Comparison of ENCODE assay signal across 9 mouse cellular contexts in genomic region chr4:149607591-149608308, GRCm38 (mm10). TPM values are rescaled to one million over a fixed set of nuclear protein-coding genes. Genes with fewer than 3 reads are reported as not detected.
DNase-seq lines count a peak whose midpoint lies in the region; ATAC-seq and TF ChIP-seq lines count a peak whose summit lies in the region.
"Had no signal": no experiment of that assay in that cellular context is flagged by ENCODE, and none has a peak within 500 bp of the region (broad histone marks: within the 10 kb centered on the region; RNA-seq: fewer than 3 reads in every experiment).

No protein-coding gene starts in this region.

- no peak for TF ChIP-seq CTCF in heart, adult 2 months (IDR thresholded peaks at IDR 0.05)

- peak; percentile 43; the same call in 1 of the 2 replicates for ATAC-seq in heart, embryonic 12.5 days (ENCODE audit: insufficient number of reproducible peaks, low FRiP score)
- peak; percentile 76 for ATAC-seq in megakaryocyte-erythroid progenitor cell, adult 5-6 weeks (replicated peaks; ENCODE audit: low FRiP score, low TSS enrichment, poor library complexity, severe bottlenecking)
- no peak for ATAC-seq in frontal cortex, adult (ENCODE audit: low TSS enrichment)

- no peak for TF ChIP-seq POLR2A in heart, adult 2 months (IDR thresholded peaks at IDR 0.05; ENCODE audit: insufficient read depth, low read depth, low read length)

- in situ Hi-C loops in ES-E14 (cut with MboI; ENCODE audit: low sequenced_read_pairs in 2 of 2, unreplicated experiment in 2 of 2), result no loop called here

- H3K4me1 ChIP-seq in heart, embryonic 12.5 days (replicated peaks), result peaks cover 27% of the 10 kb centered on the region
- peaks cover 6% of the 10 kb centered on the region for H3K4me1 ChIP-seq in heart, adult 2 months (ENCODE audit: control insufficient read depth, insufficient read depth, low read length)
- peaks cover 6 to 27% of the 10 kb centered on the region in 2 experiments for H3K4me1 ChIP-seq in ES-E14 (ENCODE audit: control insufficient read depth in 2 of 2, insufficient read depth in 2 of 2, low read length in 2 of 2, poor library complexity in 1 of 2)

- H3K27ac ChIP-seq in heart, embryonic 12.5 days (ENCODE audit: poor library complexity, severe bottlenecking), result no peak overlapping the region
- H3K27ac ChIP-seq in heart, adult 2 months, result no peak overlapping the region
- H3K27ac ChIP-seq in ES-E14 (ENCODE audit: insufficient read depth, low read depth, low read length, poor library complexity, severe bottlenecking), result peak overlapping the region; percentile 59

- H3K9me3 ChIP-seq in heart, embryonic 12.5 days (replicated peaks), result peaks cover 3% of the 10 kb centered on the region; the same call in 1 of the 2 replicates
- no peaks in the 10 kb centered on the region for H3K9me3 ChIP-seq in ES-E14 (ENCODE audit: control insufficient read depth, insufficient read depth, low read depth, low read length)

- intact Hi-C loops in heart, adult 2 months (cut with DNase I), result no loop called here
- intact Hi-C loops in heart, postnatal 14 days (cut with DNase I), result loop anchor here (2.0 to 5.0 kb wide), 2 partner anchors 17 to 120 kb away; partner anchors contain the start of genes Lzic and Nmnat1

- WGBS in heart, embryonic 12.5 days, result 38% methylated on average over 20 of the region's 20 CpGs
- WGBS in heart, adult 2 months, result 59% methylated on average over 20 of the region's 20 CpGs

- H3K36me3 ChIP-seq in heart, embryonic 12.5 days, result no peaks in the 10 kb centered on the region
- H3K36me3 ChIP-seq in heart, adult 2 months (ENCODE audit: control insufficient read depth, insufficient read depth, low read length), result no peaks in the 10 kb centered on the region
- H3K36me3 ChIP-seq in ES-E14 (ENCODE audit: control insufficient read depth, insufficient read depth, low read length, poor library complexity, severe bottlenecking), result no peaks in the 10 kb centered on the region

- H3K4me3 ChIP-seq in heart, embryonic 12.5 days, result no peak overlapping the region
- H3K4me3 ChIP-seq in heart, adult 2 months, result no peak overlapping the region
- H3K4me3 ChIP-seq in ES-E14 (ENCODE audit: insufficient read depth in 1 of 2, low read depth in 1 of 2, low read length in 2 of 2, poor library complexity in 1 of 2, severe bottlenecking in 1 of 2), result peak overlapping the region; percentile 36 to 53

- H3K27me3 ChIP-seq in heart, embryonic 12.5 days (replicated peaks), result peaks cover 12% of the 10 kb centered on the region; the same call in 1 of the 2 replicates
- H3K27me3 ChIP-seq in heart, adult 2 months (ENCODE audit: control insufficient read depth, insufficient read depth, low read length), result no peaks in the 10 kb centered on the region

- no peak overlapping the region for H3K9ac ChIP-seq in heart, embryonic 12.5 days
- no peak overlapping the region for H3K9ac ChIP-seq in heart, adult 2 months (ENCODE audit: low read depth, low read length)
- peak overlapping the region; percentile 49 for H3K9ac ChIP-seq in ES-E14 (ENCODE audit: insufficient read depth, low read depth, low read length, poor library complexity, severe bottlenecking)

- DNase-seq in heart, adult 2 months, result no peak
- DNase-seq in ES-E14 (ENCODE audit: low read depth, low spot score), result no peak
- peak; percentile 29 to 57 for DNase-seq in heart, postnatal 14 days
- no peak for DNase-seq in layer of hippocampus, adult 9-10 months (ENCODE audit: low spot score)
- DNase-seq in left cerebral cortex, adult 18-20 months (ENCODE audit: low spot score in 2 of 2), result no peak
- DNase-seq: liver had no signal

- no peak overlapping the region for H3K4me2 ChIP-seq in heart, embryonic 12.5 days

- no peak for TF ChIP-seq EP300 in heart, adult 2 months (IDR thresholded peaks at IDR 0.05; ENCODE audit: insufficient read depth, low read depth, low read length)

- peaks cover 4% of the 10 kb centered on the region; the same call in 1 of the 2 replicates for H3K79me2 ChIP-seq in heart, adult 2 months (replicated peaks; ENCODE audit: control insufficient read depth, insufficient read depth, low read length)

TF ChIP-seq in ES-E14, 5 proteins besides CTCF, POLR2A, EP300 and RAD21:
- TF ChIP-seq ZC3H11A (IDR thresholded peaks at IDR 0.05; ENCODE audit: borderline replicate concordance, low read depth, low read length) (no peak), CHD2 (IDR thresholded peaks at IDR 0.05; ENCODE audit: low read depth, low read length) (no peak), ZNF384 (IDR thresholded peaks at IDR 0.05; ENCODE audit: low read depth, low read length) (no peak), HCFC1 (IDR thresholded peaks at IDR 0.05; ENCODE audit: borderline replicate concordance, insufficient read depth, low read length) (no peak), MAFK (IDR thresholded peaks at IDR 0.05; ENCODE audit: insufficient read depth, low read depth, low read length) (no peak)

RNA-seq across cellular contexts. Expression of gene Clstn1, which starts 21.5 kb away (rescaled TPM):
- 38.3 and 38.9 TPM in 2 replicates for polyA plus RNA-seq in heart, embryonic 12.5 days (2016; fragmentation: Nextera tagmentation; extraction: Ambion mirVana)
- total RNA-seq in heart, adult 2 months (2021), result 10 to 100 TPM; 86.7 to 88.3 TPM
- polyA plus RNA-seq in heart, adult 2 months (2012; rRNA removed), result 25.6 and 26.3 TPM in 2 replicates
- 115 and 254 TPM in 2 replicates for total RNA-seq in ES-E14 (2012; rRNA removed)
- 10 to 100 TPM; 76.7 to 82.1 TPM for total RNA-seq in heart, postnatal 14 days (2021)
- total RNA-seq in megakaryocyte-erythroid progenitor cell, adult 5-6 weeks (2014; fragmentation: Nextera tagmentation), result 30.8 and 31.2 TPM in 2 replicates
- total RNA-seq in megakaryocyte-erythroid progenitor cell, adult 5-6 weeks (2017), result 23.3 and 30.4 TPM in 2 replicates
- total RNA-seq in left cerebral cortex, adult 18-20 months (2021), result 1,000 to 10,000 TPM; 1,374 to 1,386 TPM

Comparison
In these comparisons a context has a peak if more than half of its experiments do, and no peak if none do; other contexts are left out.
1. DNase-seq: peak in heart, postnatal 14 days (2 of 2); none in heart, adult 2 months (0 of 2), ES-E14 (single experiment), layer of hippocampus, adult 9-10 months (single experiment) and left cerebral cortex, adult 18-20 months (0 of 2).
2. H3K4me3 ChIP-seq: peak in ES-E14 (2 of 2); none in heart, embryonic 12.5 days (single experiment) and heart, adult 2 months (single experiment).